Mouse (Mus musculus): ENCODE data around the gene Mfsd2b.

Mfsd2b gene

GRCm38 (mm10) chr12:4875623-4876022 lies 1.5 kb upstream of the Mfsd2b start:
- in situ Hi-C loops (cut with MboI; ENCODE audit: low sequenced_read_pairs) = no loop called here

- in situ Hi-C loops (cut with MboI; ENCODE audit: low sequenced_read_pairs) = no loop called here
Observed at GRCm38 (mm10) chr12:4873531-4873930, 628 bp downstream of the Mfsd2b start.

- in situ Hi-C loops (cut with MboI; ENCODE audit: low sequenced_read_pairs) = no loop called here
Observed at GRCm38 (mm10) chr12:4872983-4873477, 1.1 kb downstream of the Mfsd2b start.

GRCm38 (mm10) chr12:4872273-4872672 lies 1.9 kb downstream of the Mfsd2b start:
- in situ Hi-C loops (cut with MboI; ENCODE audit: low sequenced_read_pairs) = no loop called here

- in situ Hi-C loops (cut with MboI; ENCODE audit: low sequenced_read_pairs) = no loop called here
Observed at GRCm38 (mm10) chr12:4871260-4871659, 2.9 kb downstream of the Mfsd2b start.

- in situ Hi-C loops (cut with MboI; ENCODE audit: low sequenced_read_pairs) = no loop called here
Observed at GRCm38 (mm10) chr12:4868924-4869323, 5.2 kb downstream of the Mfsd2b start.

- in situ Hi-C loops (cut with MboI; ENCODE audit: low sequenced_read_pairs) = no loop called here
Observed at GRCm38 (mm10) chr12:4864338-4864690, 9.8 kb downstream of the Mfsd2b start.

- in situ Hi-C loops (cut with MboI; ENCODE audit: low sequenced_read_pairs) = no loop called here
Observed at GRCm38 (mm10) chr12:4863654-4864337, 10.4 kb downstream of the Mfsd2b start.

- in situ Hi-C loops (cut with MboI; ENCODE audit: low sequenced_read_pairs) = no loop called here
Observed at GRCm38 (mm10) chr12:4862672-4863071, 11.5 kb downstream of the Mfsd2b start.

- in situ Hi-C loops (cut with MboI; ENCODE audit: low sequenced_read_pairs) = no loop called here
Observed at GRCm38 (mm10) chr12:4859241-4859914, 14.8 kb downstream of the Mfsd2b start.

GRCm38 (mm10) chr12:4856834-4857233 lies 17.3 kb downstream of the Mfsd2b start:
- in situ Hi-C loops (cut with MboI; ENCODE audit: low sequenced_read_pairs) = no loop called here

- in situ Hi-C loops (cut with MboI; ENCODE audit: low sequenced_read_pairs) = no loop called here
Observed at GRCm38 (mm10) chr12:4856160-4856559, 18.0 kb downstream of the Mfsd2b start.

- in situ Hi-C loops (cut with MboI; ENCODE audit: low sequenced_read_pairs) = no loop called here
Observed at GRCm38 (mm10) chr12:4843741-4844140, 30.4 kb downstream of the Mfsd2b start.

GRCm38 (mm10) chr12:4842890-4843597 lies 31.1 kb downstream of the Mfsd2b start, which contains the start of gene Wdcp:
Wdcp (plus strand) TSS chr12:4843303.
- in situ Hi-C loops (cut with MboI; ENCODE audit: low sequenced_read_pairs) = no loop called here

GRCm38 (mm10) chr12:4842456-4842855 lies 31.7 kb downstream of the Mfsd2b start:
- in situ Hi-C loops (cut with MboI; ENCODE audit: low sequenced_read_pairs) = no loop called here

GRCm38 (mm10) chr12:4841392-4841887 lies 32.7 kb downstream of the Mfsd2b start, which contains the start of gene Fkbp1b:
Fkbp1b (minus strand) TSS chr12:4841591.
- in situ Hi-C loops (cut with MboI; ENCODE audit: low sequenced_read_pairs) = no loop called here

GRCm38 (mm10) chr12:4840741-4841140 lies 33.4 kb downstream of the Mfsd2b start:
- in situ Hi-C loops (cut with MboI; ENCODE audit: low sequenced_read_pairs) = no loop called here

- in situ Hi-C loops (cut with MboI; ENCODE audit: low sequenced_read_pairs) = no loop called here
Observed at GRCm38 (mm10) chr12:4840010-4840409, 34.1 kb downstream of the Mfsd2b start.

- in situ Hi-C loops (cut with MboI; ENCODE audit: low sequenced_read_pairs) = no loop called here
Observed at GRCm38 (mm10) chr12:4836959-4837358, 37.2 kb downstream of the Mfsd2b start.

- in situ Hi-C loops (cut with MboI; ENCODE audit: low sequenced_read_pairs) = no loop called here
Observed at GRCm38 (mm10) chr12:4827256-4827655, 46.9 kb downstream of the Mfsd2b start.

GRCm38 (mm10) chr12:4817361-4818101 lies 56.6 kb downstream of the Mfsd2b start, which contains the start of gene Sf3b6:
Sf3b6 (plus strand) TSS chr12:4817544.
- in situ Hi-C loops (cut with MboI; ENCODE audit: low sequenced_read_pairs) = no loop called here

All from CH12F3 (cell line).